Mouse (Mus musculus): ENCODE measurements around the gene Fes. TPM values are rescaled to one million over a fixed set of nuclear protein-coding genes. Genes with fewer than 3 reads are reported as not detected.

The Fes gene
- polyA plus RNA-seq, 1 experiment from 2014 or later, result 13.8 TPM

DNA sequence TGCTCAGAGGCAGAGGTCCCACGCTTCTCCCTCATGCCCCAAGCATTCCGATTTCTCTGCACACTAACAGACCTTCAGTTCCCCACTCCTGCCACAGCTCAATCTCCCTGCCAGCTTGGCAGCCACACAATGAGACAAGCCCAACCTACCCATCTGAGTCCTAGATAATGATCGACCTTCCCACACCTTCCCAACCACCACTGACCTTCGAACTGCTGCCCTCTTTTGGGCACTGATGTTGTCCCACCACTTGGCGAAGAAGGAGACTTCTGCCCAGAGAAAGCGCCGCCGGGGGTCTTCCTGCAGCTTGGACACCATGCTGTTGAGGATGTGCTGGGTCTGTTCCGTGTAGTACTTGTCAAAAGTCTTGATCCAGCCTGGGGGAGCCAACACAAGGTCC lies 19.7 kb downstream of the Fes start:
- H3K27me3 ChIP-seq (ENCODE audit: control insufficient read depth, insufficient read depth, low read length), result no peaks in the 10 kb centered on the region
- ATAC-seq (ENCODE audit: insufficient read depth, low FRiP score), result no peak
- peaks cover 18% of the 10 kb centered on the region for H3K36me3 ChIP-seq (ENCODE audit: control insufficient read depth, insufficient read depth, low read length)
- H3K4me3 ChIP-seq (replicated peaks; ENCODE audit: low read length), result no peak overlapping the region
- H3K27ac ChIP-seq (ENCODE audit: low read length), result no peak overlapping the region
- no peak overlapping the region for H3K9ac ChIP-seq (ENCODE audit: low read length)
- H3K4me1 ChIP-seq (ENCODE audit: control insufficient read depth, insufficient read depth, low read length), result peaks cover 21% of the 10 kb centered on the region
- 87% methylated on average over 9 of the region's 9 CpGs for WGBS
- H3K4me2 ChIP-seq (ENCODE audit: low read depth, low read length), result no peak overlapping the region
- no peaks in the 10 kb centered on the region for H3K9me3 ChIP-seq (replicated peaks; ENCODE audit: control insufficient read depth, low read length)

GRCm38 (mm10) chr7:80367232-80367631 lies 20.5 kb downstream of the Fes start:
- Histone ChIP-seq H3K9me3 (replicated peaks; ENCODE audit: control insufficient read depth, low read length) (no peaks in the 10 kb centered on the region), H3K4me1 (ENCODE audit: control insufficient read depth, insufficient read depth, low read length) (peaks cover 21% of the 10 kb centered on the region), H3K4me3 (replicated peaks; ENCODE audit: low read length) (no peak overlapping the region), H3K27me3 (ENCODE audit: control insufficient read depth, insufficient read depth, low read length) (no peaks in the 10 kb centered on the region), H3K9ac (ENCODE audit: low read length) (no peak overlapping the region), H3K4me2 (ENCODE audit: low read depth, low read length) (no peak overlapping the region), H3K36me3 (ENCODE audit: control insufficient read depth, insufficient read depth, low read length) (peaks cover 18% of the 10 kb centered on the region), H3K27ac (ENCODE audit: low read length) (no peak overlapping the region)
- ATAC-seq (ENCODE audit: insufficient read depth, low FRiP score), result no peak
- WGBS, result 95% methylated on average over 7 of the region's 7 CpGs

DNA sequence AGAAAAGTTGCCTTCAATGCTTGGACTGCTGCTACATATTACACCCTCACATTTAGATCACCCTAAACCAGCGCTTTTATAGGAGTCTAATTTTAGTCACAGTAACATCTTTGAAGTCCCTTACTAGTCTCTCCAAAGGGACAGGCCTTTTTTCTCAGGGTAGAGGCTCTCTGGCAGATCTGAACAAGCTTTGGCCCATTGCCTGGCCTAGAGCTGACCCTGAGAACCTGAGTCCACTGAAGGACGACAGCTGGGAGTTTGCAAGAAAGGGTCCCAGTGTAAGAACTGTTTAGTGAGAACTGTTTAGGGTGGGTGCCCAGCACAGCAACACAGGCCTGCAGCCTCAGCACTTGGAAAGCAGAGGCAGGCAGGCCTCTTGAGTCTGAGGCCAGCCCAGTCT lies 22.0 kb downstream of the Fes start:
- no peak for ATAC-seq (ENCODE audit: insufficient read depth, low FRiP score)
- Histone ChIP-seq H3K27me3 (ENCODE audit: control insufficient read depth, insufficient read depth, low read length) (no peaks in the 10 kb centered on the region), H3K9me3 (replicated peaks; ENCODE audit: control insufficient read depth, low read length) (no peaks in the 10 kb centered on the region), H3K27ac (ENCODE audit: low read length) (no peak overlapping the region), H3K36me3 (ENCODE audit: control insufficient read depth, insufficient read depth, low read length) (peaks cover 20% of the 10 kb centered on the region), H3K4me1 (ENCODE audit: control insufficient read depth, insufficient read depth, low read length) (peaks cover 21% of the 10 kb centered on the region), H3K4me3 (replicated peaks; ENCODE audit: low read length) (no peak overlapping the region), H3K9ac (ENCODE audit: low read length) (no peak overlapping the region), H3K4me2 (ENCODE audit: low read depth, low read length) (no peak overlapping the region)
- WGBS, result 66% methylated on average over 2 of the region's 2 CpGs

- Histone ChIP-seq H3K27ac (ENCODE audit: low read length) (no peak overlapping the region), H3K4me3 (replicated peaks; ENCODE audit: low read length) (no peak overlapping the region), H3K27me3 (ENCODE audit: control insufficient read depth, insufficient read depth, low read length) (no peaks in the 10 kb centered on the region), H3K9me3 (replicated peaks; ENCODE audit: control insufficient read depth, low read length) (no peaks in the 10 kb centered on the region), H3K36me3 (ENCODE audit: control insufficient read depth, insufficient read depth, low read length) (peaks cover 14% of the 10 kb centered on the region), H3K4me1 (ENCODE audit: control insufficient read depth, insufficient read depth, low read length) (no peaks in the 10 kb centered on the region), H3K9ac (ENCODE audit: low read length) (no peak overlapping the region), H3K4me2 (ENCODE audit: low read depth, low read length) (no peak overlapping the region)
- 49% methylated on average over 3 of the region's 3 CpGs for WGBS
- no peak for ATAC-seq (ENCODE audit: insufficient read depth, low FRiP score)
Measured at GRCm38 (mm10) chr7:80360435-80360834, 27.3 kb downstream of the Fes start.

DNA sequence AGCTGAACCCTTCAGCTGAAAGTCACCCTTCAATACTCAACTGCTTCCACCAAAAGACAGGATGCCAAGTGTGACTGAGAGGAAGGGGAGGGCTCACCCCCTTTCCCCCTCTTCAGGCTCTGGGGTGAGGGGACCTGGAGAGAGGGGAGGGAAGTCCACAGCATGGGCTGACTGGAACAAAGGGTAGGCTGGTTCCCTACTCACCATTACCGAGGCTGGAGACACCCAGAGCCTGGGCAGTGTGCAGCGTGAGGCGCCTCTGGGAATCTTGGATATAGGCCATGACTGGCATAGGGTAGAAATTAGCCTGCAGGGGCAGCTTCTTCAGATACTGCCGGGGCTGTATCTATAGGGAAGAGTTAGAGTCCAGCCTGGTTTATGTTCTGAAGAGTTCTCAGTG lies 29.7 kb downstream of the Fes start:
- WGBS, result 84% methylated on average over 4 of the region's 4 CpGs
- Histone ChIP-seq H3K9me3 (replicated peaks; ENCODE audit: control insufficient read depth, low read length) (no peaks in the 10 kb centered on the region), H3K4me2 (ENCODE audit: low read depth, low read length) (no peak overlapping the region), H3K9ac (ENCODE audit: low read length) (no peak overlapping the region), H3K4me3 (replicated peaks; ENCODE audit: low read length) (no peak overlapping the region), H3K4me1 (ENCODE audit: control insufficient read depth, insufficient read depth, low read length) (no peaks in the 10 kb centered on the region), H3K27me3 (ENCODE audit: control insufficient read depth, insufficient read depth, low read length) (no peaks in the 10 kb centered on the region), H3K27ac (ENCODE audit: low read length) (no peak overlapping the region), H3K36me3 (ENCODE audit: control insufficient read depth, insufficient read depth, low read length) (peaks cover 8% of the 10 kb centered on the region)
- no peak for ATAC-seq (ENCODE audit: insufficient read depth, low FRiP score)

- Histone ChIP-seq H3K4me1 (ENCODE audit: control insufficient read depth, insufficient read depth, low read length) (no peaks in the 10 kb centered on the region), H3K9ac (ENCODE audit: low read length) (no peak overlapping the region), H3K4me3 (replicated peaks; ENCODE audit: low read length) (no peak overlapping the region), H3K27me3 (ENCODE audit: control insufficient read depth, insufficient read depth, low read length) (no peaks in the 10 kb centered on the region), H3K9me3 (replicated peaks; ENCODE audit: control insufficient read depth, low read length) (no peaks in the 10 kb centered on the region), H3K36me3 (ENCODE audit: control insufficient read depth, insufficient read depth, low read length) (peaks cover 8% of the 10 kb centered on the region), H3K27ac (ENCODE audit: low read length) (no peak overlapping the region), H3K4me2 (ENCODE audit: low read depth, low read length) (no peak overlapping the region)
- 69% methylated on average over 8 of the region's 8 CpGs for WGBS
- ATAC-seq (ENCODE audit: insufficient read depth, low FRiP score), result no peak
Measured at GRCm38 (mm10) chr7:80357156-80357555, 30.6 kb downstream of the Fes start.

GRCm38 (mm10) chr7:80356351-80356750 lies 31.4 kb downstream of the Fes start:
- no peak overlapping the region for H3K9ac ChIP-seq (ENCODE audit: low read length)
- 89% methylated on average over 13 of the region's 13 CpGs for WGBS
- H3K4me2 ChIP-seq (ENCODE audit: low read depth, low read length), result no peak overlapping the region
- H3K27me3 ChIP-seq (ENCODE audit: control insufficient read depth, insufficient read depth, low read length), result no peaks in the 10 kb centered on the region
- peaks cover 8% of the 10 kb centered on the region for H3K36me3 ChIP-seq (ENCODE audit: control insufficient read depth, insufficient read depth, low read length)
- no peaks in the 10 kb centered on the region for H3K9me3 ChIP-seq (replicated peaks; ENCODE audit: control insufficient read depth, low read length)
- H3K27ac ChIP-seq (ENCODE audit: low read length), result no peak overlapping the region
- ATAC-seq (ENCODE audit: insufficient read depth, low FRiP score), result no peak
- H3K4me3 ChIP-seq (replicated peaks; ENCODE audit: low read length), result no peak overlapping the region
- H3K4me1 ChIP-seq (ENCODE audit: control insufficient read depth, insufficient read depth, low read length), result no peaks in the 10 kb centered on the region

DNA sequence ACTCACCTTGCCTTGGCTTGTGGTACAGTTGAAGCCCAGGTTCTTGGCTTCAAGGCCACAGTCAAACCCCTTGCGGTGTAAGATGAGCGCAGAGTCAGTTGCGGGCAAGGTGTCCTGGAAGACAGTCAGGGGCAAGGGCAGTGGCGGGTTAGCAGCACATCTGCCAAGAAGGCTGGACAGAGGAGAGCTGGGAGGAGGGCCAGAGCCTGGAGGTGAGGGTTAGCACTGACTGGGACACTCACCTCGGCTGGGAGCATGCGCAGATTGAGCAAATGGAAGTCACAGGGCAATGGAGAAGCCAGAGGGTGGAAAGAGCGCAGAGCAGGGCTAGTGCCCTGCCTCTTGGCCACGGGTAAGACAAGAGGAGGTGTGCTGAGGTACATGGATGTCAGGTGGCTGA lies 34.8 kb downstream of the Fes start:
- no peak for ATAC-seq (ENCODE audit: insufficient read depth, low FRiP score)
- H3K4me2 ChIP-seq (ENCODE audit: low read depth, low read length), result no peak overlapping the region
- H3K9ac ChIP-seq (ENCODE audit: low read length), result no peak overlapping the region; the same call in 1 of the 2 replicates
- H3K36me3 ChIP-seq (ENCODE audit: control insufficient read depth, insufficient read depth, low read length), result no peaks in the 10 kb centered on the region; the same call in 1 of the 2 replicates
- H3K4me1 ChIP-seq (ENCODE audit: control insufficient read depth, insufficient read depth, low read length), result no peaks in the 10 kb centered on the region
- no peak overlapping the region for H3K27ac ChIP-seq (ENCODE audit: low read length)
- no peaks in the 10 kb centered on the region for H3K9me3 ChIP-seq (replicated peaks; ENCODE audit: control insufficient read depth, low read length)
- no peak overlapping the region for H3K4me3 ChIP-seq (replicated peaks; ENCODE audit: low read length)
- no peaks in the 10 kb centered on the region for H3K27me3 ChIP-seq (ENCODE audit: control insufficient read depth, insufficient read depth, low read length)
- 90% methylated on average over 8 of the region's 8 CpGs for WGBS

DNA sequence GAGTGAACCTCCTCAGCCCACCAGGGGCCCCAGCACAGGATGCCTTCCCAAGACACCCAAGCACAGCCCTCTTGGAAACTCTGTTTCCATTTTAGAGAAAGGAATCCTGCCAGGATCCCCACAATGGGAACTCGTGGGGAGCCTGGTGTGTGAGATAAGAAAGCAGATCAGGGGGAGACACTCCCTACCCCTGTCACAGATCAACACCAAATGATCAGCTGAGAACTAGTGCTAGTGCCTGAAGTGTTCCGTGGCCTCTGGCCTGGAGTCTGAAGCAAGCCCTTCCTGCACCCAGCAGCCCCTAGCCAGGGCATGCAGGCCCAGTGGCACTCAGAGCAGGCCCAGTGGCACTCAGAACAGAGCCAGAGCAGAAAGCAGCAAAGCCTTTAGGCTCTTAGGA lies 36.9 kb downstream of the Fes start:
- Histone ChIP-seq H3K4me2 (ENCODE audit: low read depth, low read length) (no peak overlapping the region), H3K27ac (ENCODE audit: low read length) (no peak overlapping the region), H3K4me1 (ENCODE audit: control insufficient read depth, insufficient read depth, low read length) (peaks cover 6% of the 10 kb centered on the region; the same call in 1 of the 2 replicates), H3K9ac (ENCODE audit: low read length) (no peak overlapping the region), H3K36me3 (ENCODE audit: control insufficient read depth, insufficient read depth, low read length) (no peaks in the 10 kb centered on the region), H3K27me3 (ENCODE audit: control insufficient read depth, insufficient read depth, low read length) (no peaks in the 10 kb centered on the region), H3K9me3 (replicated peaks; ENCODE audit: control insufficient read depth, low read length) (no peaks in the 10 kb centered on the region), H3K4me3 (replicated peaks; ENCODE audit: low read length) (no peak overlapping the region)
- 65% methylated on average over 2 of the region's 2 CpGs for WGBS
- no peak for ATAC-seq (ENCODE audit: insufficient read depth, low FRiP score)
